Mouse (Mus musculus): ENCODE results near the gene Olfr726.
A peak's percentile ranks its signal among the peaks of the same experiment; 100 is the strongest.

Olfr726 gene

DNA sequence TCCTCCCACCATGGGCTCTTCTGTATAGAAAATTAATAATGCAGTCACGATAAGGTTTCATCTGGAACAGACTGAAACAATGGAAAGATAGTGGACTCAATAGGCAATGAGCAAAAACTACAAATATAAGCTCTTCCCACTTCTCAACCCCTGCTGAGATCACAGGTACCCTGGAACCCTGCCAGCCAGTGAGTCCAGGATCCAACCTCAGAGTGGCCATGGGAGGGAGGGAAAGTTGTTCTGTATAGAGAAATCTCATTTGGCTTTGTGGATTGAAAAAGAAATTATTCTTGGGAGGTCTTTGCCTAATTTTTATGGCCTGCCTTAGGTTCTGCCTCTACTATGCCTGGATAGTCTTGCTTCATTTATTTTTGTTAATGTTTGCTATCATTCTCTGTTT is at the start of gene Olfr726:
Gene Olfr726, minus strand, starts transcription at position 101 of the 400 bp plus-strand sequence.
- DNase-seq (ENCODE audit: low spot score in 2 of 2), result no peak

DNA sequence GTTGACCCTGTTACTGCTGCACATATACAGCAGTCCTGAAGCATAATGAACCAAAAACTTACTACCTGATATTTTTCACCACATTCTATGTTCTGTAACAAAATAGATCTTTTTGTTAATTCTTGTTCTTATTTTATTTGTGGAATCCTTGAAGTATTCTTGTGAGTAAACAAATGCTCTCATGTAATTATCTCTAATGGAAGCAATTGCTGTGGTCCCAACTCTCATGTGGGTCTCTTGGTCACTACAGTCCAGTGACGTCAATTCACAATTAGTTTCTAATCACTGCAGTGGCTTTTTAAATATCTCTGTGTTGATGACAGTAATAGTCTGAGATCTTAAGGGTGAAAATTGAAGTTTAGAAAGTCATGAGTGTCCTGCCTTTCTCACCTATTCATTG is 32.1 kb upstream of the Olfr726 start, which contains the start of gene Olfr727:
Gene Olfr727, plus strand, starts transcription at position 301 of the 400 bp plus-strand sequence.
- no peak for DNase-seq (ENCODE audit: low spot score in 2 of 2)

DNA sequence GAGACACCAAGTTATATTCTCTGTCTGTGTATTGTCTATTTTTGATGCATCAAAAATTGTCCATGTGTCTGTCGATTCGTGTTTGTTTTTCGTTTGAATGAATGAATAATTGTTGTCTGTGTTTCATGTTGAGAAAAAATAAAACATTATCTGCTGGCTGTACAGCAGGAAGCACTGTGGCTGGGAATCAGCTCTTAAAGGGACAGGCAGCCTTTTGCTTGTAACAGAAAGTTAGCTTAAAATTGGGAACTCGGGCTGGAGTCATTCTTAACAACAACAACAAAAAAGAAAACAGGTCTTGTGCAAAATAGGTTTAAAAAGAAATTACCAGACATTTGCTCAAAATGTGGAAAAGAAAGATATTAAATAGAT is 28.0 kb downstream of the Olfr726 start:
- DNase-seq (ENCODE audit: low spot score in 2 of 2), result no peak

DNA sequence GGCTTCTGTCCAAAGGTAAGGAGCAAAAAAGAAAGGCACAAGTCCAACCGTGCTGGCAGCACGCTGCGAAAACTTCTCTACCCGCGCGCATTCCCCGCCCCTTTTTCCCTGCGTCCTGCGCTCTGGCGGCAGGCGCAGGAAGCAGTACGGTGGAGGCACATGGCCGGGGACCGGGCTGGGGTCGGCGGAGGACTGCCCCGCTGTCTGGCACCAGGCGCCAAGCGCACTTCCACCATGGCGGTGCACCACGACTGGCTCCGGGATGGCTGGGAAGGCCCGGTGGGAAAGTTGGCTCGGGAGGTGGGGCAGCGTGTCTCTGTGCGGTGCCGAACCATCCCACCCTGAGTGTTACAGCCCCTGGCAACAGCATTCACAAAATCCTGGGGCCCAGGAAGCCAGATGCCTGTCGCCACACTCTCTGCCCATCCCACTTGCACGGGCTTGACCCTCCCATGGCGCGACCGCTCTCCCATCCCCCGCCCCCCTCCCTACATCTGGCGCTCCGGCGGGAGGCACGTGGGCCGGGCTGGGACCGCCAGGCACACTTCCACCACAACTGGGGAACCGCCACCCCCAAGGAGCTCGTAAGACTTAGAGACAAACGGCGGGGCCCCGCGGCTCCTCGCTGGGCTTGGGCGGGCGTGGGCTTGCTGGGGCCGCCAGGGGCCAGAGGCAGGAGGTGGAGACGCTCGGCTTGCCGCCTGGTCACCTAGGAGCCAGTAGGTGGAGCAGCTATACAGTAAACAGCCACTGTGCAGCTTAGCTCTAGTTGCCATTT is 28.6 kb downstream of the Olfr726 start:
- DNase-seq (ENCODE audit: low spot score in 2 of 2), result peak; percentile 27 to 54

DNA sequence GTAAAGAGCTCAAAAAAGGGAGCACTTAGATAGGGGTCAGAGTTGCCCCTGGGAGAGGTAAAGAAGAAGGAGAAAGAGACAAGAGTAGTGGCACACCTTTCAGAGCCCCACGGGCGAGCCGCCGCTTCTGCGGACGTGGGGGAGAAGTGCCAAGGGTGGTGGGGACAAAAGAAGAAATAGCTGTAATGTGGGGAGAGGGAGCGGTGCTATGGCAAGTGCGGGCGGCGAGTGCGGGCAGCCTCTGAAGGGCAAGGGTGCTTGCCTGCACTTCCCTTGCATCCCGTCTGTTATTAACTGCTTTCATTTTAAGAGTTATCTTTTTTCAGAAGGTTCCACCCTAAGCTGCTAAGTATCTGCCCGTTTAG is 29.2 kb downstream of the Olfr726 start:
- no peak for DNase-seq (ENCODE audit: low spot score in 2 of 2)

DNA sequence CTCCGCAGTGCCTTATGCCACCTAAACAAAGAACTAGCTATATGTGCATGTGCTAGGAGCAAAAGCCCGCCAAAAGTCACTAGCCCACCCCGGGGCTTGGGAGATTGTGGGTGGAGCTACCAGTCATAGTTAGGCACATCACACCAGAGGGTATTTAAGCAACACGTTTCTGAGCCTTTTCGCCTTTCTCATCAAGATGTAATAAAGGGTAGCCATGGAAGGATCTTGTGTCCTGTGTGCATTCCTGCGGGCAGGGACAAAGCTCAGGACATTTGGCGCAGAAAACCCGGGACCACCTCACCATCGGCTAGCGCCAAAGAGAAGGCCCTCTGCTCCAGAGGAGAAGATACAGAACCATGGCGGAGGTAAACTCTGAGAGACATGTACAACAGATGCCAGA is 29.6 kb downstream of the Olfr726 start:
- no peak for DNase-seq (ENCODE audit: low spot score in 2 of 2)

DNA sequence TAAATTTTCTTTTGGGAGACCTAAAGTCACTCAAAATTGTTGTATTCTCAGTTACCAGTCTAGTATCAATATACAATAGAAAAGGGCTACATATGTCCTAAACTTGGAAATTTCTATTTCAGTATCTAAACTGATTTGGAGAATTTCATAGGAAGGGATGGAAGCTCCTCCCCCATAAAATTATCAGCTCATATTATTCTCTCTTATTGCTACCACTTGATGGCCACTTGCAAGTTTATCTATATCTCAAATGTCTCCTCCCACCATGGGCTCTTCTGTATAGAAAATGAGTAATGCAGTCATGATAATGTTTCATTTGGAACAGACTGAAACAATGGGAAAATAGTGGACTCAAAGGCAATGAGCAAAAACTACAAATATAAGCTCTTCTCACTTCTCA is 50.5 kb downstream of the Olfr726 start, which contains the start of gene Olfr725:
Gene Olfr725, minus strand, starts transcription at position 101 of the 400 bp plus-strand sequence.
- DNase-seq (ENCODE audit: low spot score in 2 of 2), result no peak

Measured in urinary bladder, postnatal 36 days (tissue).